Mouse (Mus musculus): Measurements from ENCODE around the gene Nfe2l1. TPM values are rescaled to one million over a fixed set of nuclear protein-coding genes. Genes with fewer than 3 reads are reported as not detected.
"Not testable (repeated sequence)": the region's sequence is repeated elsewhere in the genome, so short reads cannot be mapped to it uniquely, and the experiment has no call there.

Gene Nfe2l1
- polyA plus RNA-seq, 1 experiment from 2014 or later, result 62.5 TPM

GRCm38 (mm10) chr11:96816494-96816893 lies 13.3 kb downstream of the Nfe2l1 start:
- Histone ChIP-seq H3K9me3 (no peaks in the 10 kb centered on the region), H3K4me1 (no peaks in the 10 kb centered on the region), H3K9ac (no peak overlapping the region), H3K27ac (no peak overlapping the region), H3K36me3 (peaks cover 84% of the 10 kb centered on the region), H3K4me3 (no peak overlapping the region), H3K27me3 (no peaks in the 10 kb centered on the region), H3K4me2 (no peak overlapping the region)
- ATAC-seq (ENCODE audit: borderline replicate concordance, extremely low read depth, low FRiP score, low TSS enrichment), result no peak
- WGBS, result 80% methylated on average over 1 of the region's 1 CpGs

- Histone ChIP-seq H3K36me3 (peaks cover 84% of the 10 kb centered on the region), H3K27ac (no peak overlapping the region), H3K27me3 (no peaks in the 10 kb centered on the region), H3K9me3 (no peaks in the 10 kb centered on the region), H3K4me1 (no peaks in the 10 kb centered on the region), H3K4me3 (no peak overlapping the region), H3K4me2 (no peak overlapping the region), H3K9ac (no peak overlapping the region)
- ATAC-seq (ENCODE audit: borderline replicate concordance, extremely low read depth, low FRiP score, low TSS enrichment), result no peak
- 98% methylated on average over 2 of the region's 2 CpGs for WGBS
Observed at GRCm38 (mm10) chr11:96815895-96816294, 13.9 kb downstream of the Nfe2l1 start.

- Histone ChIP-seq H3K36me3 (peaks cover 84% of the 10 kb centered on the region), H3K27me3 (no peaks in the 10 kb centered on the region), H3K4me3 (no peak overlapping the region), H3K4me2 (no peak overlapping the region), H3K9ac (no peak overlapping the region), H3K9me3 (no peaks in the 10 kb centered on the region), H3K4me1 (no peaks in the 10 kb centered on the region), H3K27ac (no peak overlapping the region)
- no peak for ATAC-seq (ENCODE audit: borderline replicate concordance, extremely low read depth, low FRiP score, low TSS enrichment)
- 67% methylated on average over 2 of the region's 2 CpGs for WGBS
Observed at GRCm38 (mm10) chr11:96814443-96814842, 15.3 kb downstream of the Nfe2l1 start.

GRCm38 (mm10) chr11:96813920-96814319 lies 15.8 kb downstream of the Nfe2l1 start:
- H3K4me2 ChIP-seq, result no peak overlapping the region
- H3K36me3 ChIP-seq, result peaks cover 84% of the 10 kb centered on the region
- no peaks in the 10 kb centered on the region for H3K4me1 ChIP-seq
- H3K4me3 ChIP-seq, result no peak overlapping the region
- H3K9me3 ChIP-seq, result no peaks in the 10 kb centered on the region
- WGBS, result 82% methylated on average over 5 of the region's 5 CpGs
- no peaks in the 10 kb centered on the region for H3K27me3 ChIP-seq
- H3K9ac ChIP-seq, result no peak overlapping the region
- H3K27ac ChIP-seq, result no peak overlapping the region
- no peak for ATAC-seq (ENCODE audit: borderline replicate concordance, extremely low read depth, low FRiP score, low TSS enrichment)

GRCm38 (mm10) chr11:96813455-96813854 lies 16.3 kb downstream of the Nfe2l1 start:
- H3K27ac ChIP-seq, result no peak overlapping the region
- H3K9me3 ChIP-seq, result no peaks in the 10 kb centered on the region
- no peak overlapping the region for H3K4me2 ChIP-seq
- 77% methylated on average over 4 of the region's 4 CpGs for WGBS
- H3K36me3 ChIP-seq, result peaks cover 84% of the 10 kb centered on the region
- no peaks in the 10 kb centered on the region for H3K27me3 ChIP-seq
- no peak for ATAC-seq (ENCODE audit: borderline replicate concordance, extremely low read depth, low FRiP score, low TSS enrichment)
- H3K4me3 ChIP-seq, result no peak overlapping the region
- no peak overlapping the region for H3K9ac ChIP-seq
- H3K4me1 ChIP-seq, result no peaks in the 10 kb centered on the region

- H3K27ac ChIP-seq; H3K4me3 ChIP-seq; H3K9ac ChIP-seq; H3K27me3 ChIP-seq; ATAC-seq (ENCODE audit: borderline replicate concordance, extremely low read depth, low FRiP score, low TSS enrichment); H3K4me2 ChIP-seq; H3K9me3 ChIP-seq; H3K4me1 ChIP-seq: not testable (repeated sequence)
- peaks cover 80% of the 10 kb centered on the region for H3K36me3 ChIP-seq
- 84% methylated on average over 1 of the region's 1 CpGs for WGBS
Observed at GRCm38 (mm10) chr11:96811188-96811587, 18.6 kb downstream of the Nfe2l1 start.

GRCm38 (mm10) chr11:96809562-96810235 lies 20.1 kb downstream of the Nfe2l1 start:
- Histone ChIP-seq H3K27me3 (no peaks in the 10 kb centered on the region), H3K9ac (no peak overlapping the region), H3K36me3 (peaks cover 83% of the 10 kb centered on the region), H3K4me2 (no peak overlapping the region), H3K9me3 (no peaks in the 10 kb centered on the region), H3K4me3 (no peak overlapping the region), H3K27ac (no peak overlapping the region), H3K4me1 (no peaks in the 10 kb centered on the region)
- ATAC-seq (ENCODE audit: borderline replicate concordance, extremely low read depth, low FRiP score, low TSS enrichment), result no peak
- WGBS, result 82% methylated on average over 6 of the region's 6 CpGs

- no peak overlapping the region for H3K9ac ChIP-seq
- H3K9me3 ChIP-seq, result no peaks in the 10 kb centered on the region
- no peak overlapping the region for H3K4me2 ChIP-seq
- no peak overlapping the region for H3K4me3 ChIP-seq
- WGBS, result 30% methylated on average over 1 of the region's 1 CpGs
- ATAC-seq (ENCODE audit: borderline replicate concordance, extremely low read depth, low FRiP score, low TSS enrichment), result no peak
- H3K27ac ChIP-seq, result no peak overlapping the region
- no peaks in the 10 kb centered on the region for H3K27me3 ChIP-seq
- H3K4me1 ChIP-seq, result no peaks in the 10 kb centered on the region
- H3K36me3 ChIP-seq, result peaks cover 95% of the 10 kb centered on the region
Observed at GRCm38 (mm10) chr11:96808066-96808465, 21.7 kb downstream of the Nfe2l1 start.

GRCm38 (mm10) chr11:96805606-96806005 lies 24.2 kb downstream of the Nfe2l1 start:
- H3K4me1 ChIP-seq, result no peaks in the 10 kb centered on the region
- no peak overlapping the region for H3K4me2 ChIP-seq
- H3K27ac ChIP-seq, result no peak overlapping the region
- WGBS, result 90% methylated on average over 5 of the region's 5 CpGs
- no peak overlapping the region for H3K9ac ChIP-seq
- no peak for ATAC-seq (ENCODE audit: borderline replicate concordance, extremely low read depth, low FRiP score, low TSS enrichment)
- H3K36me3 ChIP-seq, result peaks cover 94% of the 10 kb centered on the region
- H3K4me3 ChIP-seq, result no peak overlapping the region
- no peaks in the 10 kb centered on the region for H3K27me3 ChIP-seq
- H3K9me3 ChIP-seq, result no peaks in the 10 kb centered on the region

GRCm38 (mm10) chr11:96799511-96799910 lies 30.3 kb downstream of the Nfe2l1 start:
- H3K36me3 ChIP-seq, result peaks cover 64% of the 10 kb centered on the region
- no peak overlapping the region for H3K4me3 ChIP-seq
- no peaks in the 10 kb centered on the region for H3K27me3 ChIP-seq
- H3K27ac ChIP-seq, result no peak overlapping the region
- H3K4me2 ChIP-seq, result no peak overlapping the region
- ATAC-seq (ENCODE audit: borderline replicate concordance, extremely low read depth, low FRiP score, low TSS enrichment), result no peak
- no peaks in the 10 kb centered on the region for H3K4me1 ChIP-seq
- WGBS, result 79% methylated on average over 2 of the region's 2 CpGs
- no peaks in the 10 kb centered on the region for H3K9me3 ChIP-seq
- H3K9ac ChIP-seq, result no peak overlapping the region

GRCm38 (mm10) chr11:96796586-96796985 lies 33.2 kb downstream of the Nfe2l1 start:
- Histone ChIP-seq H3K4me3 (no peak overlapping the region), H3K36me3 (peaks cover 36% of the 10 kb centered on the region), H3K9ac (no peak overlapping the region), H3K27ac (no peak overlapping the region), H3K4me2 (no peak overlapping the region), H3K9me3 (no peaks in the 10 kb centered on the region), H3K27me3 (no peaks in the 10 kb centered on the region), H3K4me1 (peaks cover 4% of the 10 kb centered on the region; the same call in 1 of the 2 replicates)
- no peak for ATAC-seq (ENCODE audit: borderline replicate concordance, extremely low read depth, low FRiP score, low TSS enrichment)
- WGBS, result 54% methylated on average over 1 of the region's 1 CpGs

GRCm38 (mm10) chr11:96796081-96796480 lies 33.7 kb downstream of the Nfe2l1 start:
- Histone ChIP-seq H3K4me1 (peaks cover 9% of the 10 kb centered on the region), H3K27me3 (no peaks in the 10 kb centered on the region), H3K9me3 (no peaks in the 10 kb centered on the region), H3K27ac (no peak overlapping the region), H3K9ac (no peak overlapping the region), H3K4me2 (no peak overlapping the region), H3K4me3 (no peak overlapping the region), H3K36me3 (peaks cover 31% of the 10 kb centered on the region)
- ATAC-seq (ENCODE audit: borderline replicate concordance, extremely low read depth, low FRiP score, low TSS enrichment), result no peak
- 97% methylated on average over 2 of the region's 2 CpGs for WGBS

GRCm38 (mm10) chr11:96795491-96795890 lies 34.3 kb downstream of the Nfe2l1 start:
- no peak overlapping the region for H3K4me2 ChIP-seq
- peaks cover 25% of the 10 kb centered on the region; the same call in 1 of the 2 replicates for H3K36me3 ChIP-seq
- H3K27me3 ChIP-seq, result no peaks in the 10 kb centered on the region
- H3K4me1 ChIP-seq, result peaks cover 15% of the 10 kb centered on the region
- no peak overlapping the region for H3K27ac ChIP-seq
- ATAC-seq (ENCODE audit: borderline replicate concordance, extremely low read depth, low FRiP score, low TSS enrichment), result no peak
- H3K4me3 ChIP-seq, result no peak overlapping the region
- no peak overlapping the region for H3K9ac ChIP-seq
- H3K9me3 ChIP-seq, result no peaks in the 10 kb centered on the region
- whole genome bisulfite sequencing, result 90% methylated on average over 13 of the region's 13 CpGs
